Mouse (Mus musculus): Measurements from ENCODE around the gene Met.

- TF ChIP-seq CTCF (IDR thresholded peaks at IDR 0.05; ENCODE audit: control insufficient read depth, insufficient read depth, insufficient replicate concordance, low read depth, low read length) (no peak), POLR2A (IDR thresholded peaks at IDR 0.05; ENCODE audit: control insufficient read depth, low read depth, low read length) (no peak)
Measured at GRCm38 (mm10) chr6:17541615-17542014, 78.0 kb downstream of the Met start.

All from testis, adult 2 months (tissue).